Mouse (Mus musculus) G1E (cell line): Measurements from ENCODE around the gene Tff3. TPM values are rescaled to one million over a fixed set of nuclear protein-coding genes. Genes with fewer than 3 reads are reported as not detected.

Experiments used
- ATAC-seq: 2 replicates; pipeline ENCODE4 v1.8.0; 2016; ENCODE audit warnings: mild to moderate bottlenecking; ENCODE audit not compliant: insufficient number of reproducible peaks, poor library complexity, low FRiP score, severe bottlenecking; ENCODE audit errors: extremely low read depth
- DNase-seq: peaks from one replicate; pipeline ENCODE4 v3.0.0; 2012; ENCODE audit warnings: low spot score
- H3K27me3 ChIP-seq: 2 replicates; pipeline ENCODE4 v1.6.1; 2012; ENCODE audit warnings: mild to moderate bottlenecking, low read length, inconsistent platforms; ENCODE audit not compliant: insufficient read depth
- H3K36me3 ChIP-seq: replicated peaks from 2 replicates; pipeline ENCODE3; 2012; ENCODE audit warnings: mild to moderate bottlenecking, inconsistent platforms
- H3K4me1 ChIP-seq: 2 replicates; pipeline ENCODE4 v1.6.1; 2012; ENCODE audit warnings: low read depth, low read length, inconsistent platforms, mixed read lengths; ENCODE audit not compliant: insufficient read depth
- H3K4me3 ChIP-seq: 2 replicates; pipeline ENCODE4 v1.5.1; 2012; ENCODE audit warnings: low read depth, mild to moderate bottlenecking, inconsistent platforms, low read length, moderate library complexity, mixed read lengths
- H3K9me3 ChIP-seq: replicated peaks from 2 replicates; pipeline ENCODE4 v1.6.1; 2012; ENCODE audit warnings: inconsistent platforms
- CTCF ChIP-seq: IDR thresholded peaks from 2 replicates; pipeline ENCODE4 v1.5.1; 2012; ENCODE audit warnings: low read depth, low read length, inconsistent platforms, mixed read lengths
- GATA1 ChIP-seq: IDR thresholded peaks from 2 replicates; pipeline ENCODE4 v1.6.1; 2012; ENCODE audit warnings: borderline replicate concordance, low read length, inconsistent platforms, mixed read lengths
- GATA2 ChIP-seq: IDR thresholded peaks from 2 replicates; pipeline ENCODE4 v1.6.1; 2012; ENCODE audit warnings: low read depth, low read length, inconsistent platforms, borderline replicate concordance
- POLR2AphosphoS5 ChIP-seq: IDR thresholded peaks from 2 replicates; pipeline ENCODE4 v1.6.1; 2012; ENCODE audit warnings: low read depth, low read length, inconsistent platforms; ENCODE audit not compliant: insufficient replicate concordance
- TAL1 ChIP-seq: conservative IDR thresholded peaks from 2 replicates; pipeline ENCODE4 v1.6.1; 2012; ENCODE audit warnings: low read depth, low read length, inconsistent platforms, mixed read lengths
- polyA plus RNA-seq: library from polyadenylated mRNA; stranded (reverse); fragments of >175 nt; gene quantifications from 2 replicates; pipeline ENCODE4 v1.2.3, GENCODE M21; 2012
- total RNA-seq, 2 experiments: library from RNA; stranded (forward) in 1 of 2; stranded (reverse) in 1 of 2; fragments of 200-1000 nt in 1 of 2; fragments of >200 nt in 1 of 2; fragmentation: Nextera tagmentation in 1 of 2; gene quantifications; 2 replicates each; pipeline ENCODE4 v1.2.3; 2014 to 2017

The Tff3 gene
- total and polyA plus RNA-seq, 3 experiments = not detected

GRCm38 (mm10) chr17:31113191-31113856, 16.1 kb downstream of the Tff3 start:
- TF ChIP-seq CTCF = no peak
- TF ChIP-seq GATA2 = no peak
- TF ChIP-seq GATA1 = no peak
- TF ChIP-seq TAL1 = no peak
- no peak for TF ChIP-seq POLR2AphosphoS5
- Histone ChIP-seq H3K36me3 (no peaks in the 10 kb centered on the region), H3K9me3 (peaks cover 88% of the 10 kb centered on the region), H3K27me3 (no peaks in the 10 kb centered on the region), H3K4me3 (no peak overlapping the region), H3K4me1 (no peaks in the 10 kb centered on the region)
- no peak for DNase-seq
- no peak for ATAC-seq

- ATAC-seq (no peak), DNase-seq (no peak)
- Histone ChIP-seq H3K36me3 (no peaks in the 10 kb centered on the region), H3K4me1 (no peaks in the 10 kb centered on the region), H3K27me3 (no peaks in the 10 kb centered on the region), H3K9me3 (peaks cover 94% of the 10 kb centered on the region), H3K4me3 (no peak overlapping the region; the same call in 1 of the 2 replicates)
- no peak for TF ChIP-seq GATA2
- no peak for TF ChIP-seq TAL1
- TF ChIP-seq POLR2AphosphoS5 = no peak
- TF ChIP-seq GATA1 = no peak
- TF ChIP-seq CTCF = no peak
These were observed 21.1 kb downstream of the Tff3 start for GRCm38 (mm10) chr17:31108388-31108787.

GRCm38 (mm10) chr17:31103823-31104222, 25.6 kb downstream of the Tff3 start:
- no peak for TF ChIP-seq TAL1
- TF ChIP-seq POLR2AphosphoS5 = no peak
- no peak for TF ChIP-seq GATA2
- no peak for TF ChIP-seq GATA1
- no peak for TF ChIP-seq CTCF
- ATAC-seq (no peak), DNase-seq (no peak)

GRCm38 (mm10) chr17:31103007-31103570, 26.4 kb downstream of the Tff3 start:
- no peak for DNase-seq
- H3K36me3 ChIP-seq = no peaks in the 10 kb centered on the region
- no peak for ATAC-seq
- no peak overlapping the region for H3K4me3 ChIP-seq
- no peaks in the 10 kb centered on the region for H3K4me1 ChIP-seq
- no peak for TF ChIP-seq CTCF
- no peak for TF ChIP-seq POLR2AphosphoS5
- no peak for TF ChIP-seq GATA1
- no peak for TF ChIP-seq TAL1
- no peak for TF ChIP-seq GATA2
- H3K27me3 ChIP-seq = no peaks in the 10 kb centered on the region
- peaks cover 84% of the 10 kb centered on the region for H3K9me3 ChIP-seq

More at GRCm38 (mm10) chr17:31103823-31104222, 25.6 kb downstream of the Tff3 start:
- Histone ChIP-seq H3K27me3 (no peaks in the 10 kb centered on the region), H3K4me1 (no peaks in the 10 kb centered on the region), H3K4me3 (no peak overlapping the region), H3K9me3 (peaks cover 86% of the 10 kb centered on the region), H3K36me3 (no peaks in the 10 kb centered on the region)

- TF ChIP-seq TAL1 (no peak), POLR2AphosphoS5 (no peak), CTCF (no peak), GATA2 (no peak), GATA1 (no peak)
- DNase-seq = no peak
- Histone ChIP-seq H3K4me3 (no peak overlapping the region), H3K9me3 (peaks cover 84% of the 10 kb centered on the region), H3K4me1 (no peaks in the 10 kb centered on the region), H3K36me3 (no peaks in the 10 kb centered on the region), H3K27me3 (no peaks in the 10 kb centered on the region)
- no peak for ATAC-seq
These were observed 30.7 kb downstream of the Tff3 start for GRCm38 (mm10) chr17:31098788-31099187.

GRCm38 (mm10) chr17:31096893-31097292, 32.6 kb downstream of the Tff3 start:
- DNase-seq (no peak), ATAC-seq (no peak)
- Histone ChIP-seq H3K4me3 (no peak overlapping the region), H3K27me3 (no peaks in the 10 kb centered on the region), H3K9me3 (peaks cover 85% of the 10 kb centered on the region), H3K4me1 (no peaks in the 10 kb centered on the region), H3K36me3 (no peaks in the 10 kb centered on the region)
- TF ChIP-seq TAL1 (no peak), GATA2 (no peak), POLR2AphosphoS5 (no peak), GATA1 (no peak), CTCF (no peak)
